25 mouse cellular contexts compared by ENCODE assay signal in the genomic region with DNA sequence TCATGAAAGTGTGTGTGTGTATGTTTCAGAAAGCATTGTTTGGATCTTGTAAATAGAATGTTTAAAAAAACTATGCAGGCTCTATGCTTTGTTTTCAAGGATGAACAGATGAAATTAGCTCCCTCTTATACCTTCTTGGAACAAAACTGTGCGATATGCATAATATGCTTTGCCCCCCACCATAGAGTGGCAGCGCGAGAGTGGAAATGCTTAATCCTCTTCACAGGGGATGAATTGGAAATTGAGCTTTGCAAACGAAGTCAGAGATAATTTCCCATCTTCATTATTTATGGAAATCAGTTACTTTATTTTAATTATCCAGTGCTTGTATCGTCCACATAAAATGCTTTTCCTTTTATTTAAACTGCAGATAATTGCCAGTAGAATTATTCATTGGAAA.
"Had no signal": no experiment of that assay in that cellular context is flagged by ENCODE, and none has a peak within 500 bp of the region (broad histone marks: within the 10 kb centered on the region; RNA-seq: fewer than 3 reads in every experiment).

No protein-coding gene starts in this region.

- H3K9me3 ChIP-seq: heart, embryonic 10.5 days; heart, embryonic 12.5 days; hindbrain, embryonic 10.5 days; hindbrain, embryonic 12.5 days; intestine, embryonic 15.5 days; limb, embryonic 10.5 days; limb, embryonic 12.5 days had no signal

- H3K4me1 ChIP-seq: heart, embryonic 10.5 days; heart, embryonic 12.5 days; hindbrain, embryonic 10.5 days; hindbrain, embryonic 12.5 days; intestine, embryonic 15.5 days; limb, embryonic 10.5 days; limb, embryonic 12.5 days had no signal

- H3K27me3 ChIP-seq: heart, embryonic 12.5 days; hindbrain, embryonic 12.5 days; intestine, embryonic 15.5 days; limb, embryonic 12.5 days had no signal

- H3K9ac ChIP-seq: heart, embryonic 12.5 days; hindbrain, embryonic 12.5 days; hindbrain, embryonic 14.5 days; intestine, embryonic 15.5 days; limb, embryonic 12.5 days had no signal

- H3K4me2 ChIP-seq: heart, embryonic 12.5 days; hindbrain, embryonic 12.5 days; hindbrain, embryonic 14.5 days; intestine, embryonic 15.5 days; limb, embryonic 12.5 days; liver, embryonic 11.5 days had no signal

- ATAC-seq: hindbrain, embryonic 16.5 days; inflammation-experienced regulatory T-cells, adult 6 months; intestine, embryonic 15.5 days; intestine, postnatal 0 days had no signal

- H3K4me3 ChIP-seq: gastrocnemius, adult 2 months; heart, embryonic 10.5 days; heart, embryonic 12.5 days; hindbrain, embryonic 10.5 days; hindbrain, embryonic 12.5 days; intestine, embryonic 15.5 days; layer of hippocampus, adult 2 months; limb, embryonic 10.5 days; limb, embryonic 12.5 days had no signal

- H3K27ac ChIP-seq: gastrocnemius, adult 2 months; heart, embryonic 10.5 days; hindbrain, embryonic 10.5 days; hindbrain, embryonic 12.5 days; hindbrain, embryonic 14.5 days; intestine, embryonic 15.5 days; layer of hippocampus, adult 2 months; limb, embryonic 10.5 days; limb, embryonic 12.5 days had no signal

- H3K36me3 ChIP-seq: heart, embryonic 10.5 days; heart, embryonic 12.5 days; hindbrain, embryonic 10.5 days; hindbrain, embryonic 12.5 days; intestine, embryonic 15.5 days; limb, embryonic 10.5 days; limb, embryonic 12.5 days had no signal

- DNase-seq: gastrocnemius, adult 2 months; gastrocnemius, postnatal 10 days; gastrocnemius, postnatal 25 days; heart, adult 18-20 months; heart, postnatal 10 days; heart, postnatal 4 days; kidney, adult 18-20 months; kidney, adult 8-10 months; kidney, postnatal 10 days; kidney, postnatal 25 days; kidney, postnatal 4 days; liver had no signal
